Mouse (Mus musculus): ENCODE data around the gene Vmn2r49. TPM values are rescaled to one million over a fixed set of nuclear protein-coding genes. Genes with fewer than 3 reads are reported as not detected.

Gene Vmn2r49
- not detected in 2 replicates for polyA plus RNA-seq (2012; rRNA removed)

DNA sequence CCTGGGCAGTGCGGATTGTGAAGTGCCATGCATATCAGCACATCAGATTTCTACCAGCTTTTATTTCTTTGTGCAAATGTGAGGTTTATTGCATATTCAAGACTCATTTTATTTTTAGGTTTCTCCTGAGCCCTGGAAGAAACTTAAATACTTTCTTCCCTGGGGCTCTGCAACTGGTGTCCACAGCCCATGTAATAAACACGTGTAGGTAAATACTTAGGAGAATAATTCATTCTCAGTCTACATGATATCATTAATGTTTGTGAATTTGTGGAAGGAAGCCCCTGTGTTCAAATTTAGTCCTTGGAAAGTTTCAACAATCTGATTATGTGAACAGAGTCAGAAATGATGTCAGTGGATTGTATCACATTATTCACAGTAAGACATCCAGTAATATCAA, at the start of gene Vmn2r49:
Gene Vmn2r49 (minus strand): TSS at position 101 of the 400 bp plus-strand sequence.

DNA sequence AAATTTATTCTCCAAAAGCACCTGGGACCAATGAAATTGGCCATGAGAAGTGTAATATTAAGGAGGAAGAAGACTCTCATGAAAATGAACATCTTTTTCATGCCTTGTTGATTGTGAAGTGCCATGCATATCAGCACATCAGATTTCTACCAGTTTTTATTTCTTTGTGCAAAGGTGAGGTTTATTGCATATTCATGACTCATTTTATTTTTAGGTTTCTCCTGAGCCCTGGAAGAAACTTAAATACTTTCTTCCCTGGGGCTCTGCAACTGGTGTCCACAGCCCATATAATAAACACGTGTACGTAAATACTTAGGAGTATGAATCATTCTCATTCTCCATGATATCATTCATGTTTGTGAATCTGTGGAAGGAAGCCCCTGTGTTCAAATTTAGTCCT, 38.6 kb downstream of the Vmn2r49 start, which contains the start of gene Vmn2r48:
Gene Vmn2r48 (minus strand): TSS at position 101 of the 400 bp plus-strand sequence.

Other genes with a start within 250 kb of the Vmn2r49 start
- gene Vmn2r46, start 221.7 kb downstream of the Vmn2r49 start, polyA plus RNA-seq (2012; rRNA removed) = not detected in 2 replicates
- gene Vmn2r47, start 150.9 kb downstream of the Vmn2r49 start, polyA plus RNA-seq (2012; rRNA removed) = not detected in 2 replicates
- not detected in 2 replicates for gene Vmn2r48, start 38.7 kb downstream of the Vmn2r49 start, polyA plus RNA-seq (2012; rRNA removed)
- gene Vmn2r50, start 61.0 kb upstream of the Vmn2r49 start, polyA plus RNA-seq (2012; rRNA removed) = not detected in 2 replicates
- not detected in 2 replicates for gene Vmn2r51, start 113.5 kb upstream of the Vmn2r49 start, polyA plus RNA-seq (2012; rRNA removed)
- not detected in 2 replicates for gene Vmn2r52, start 184.3 kb upstream of the Vmn2r49 start, polyA plus RNA-seq (2012; rRNA removed)

All from central nervous system, embryonic 18 days (tissue).